Mouse (Mus musculus): ENCODE data around the gene Fbn1. TPM values are rescaled to one million over a fixed set of nuclear protein-coding genes. Genes with fewer than 3 reads are reported as not detected.

The Fbn1 gene
- polyA plus RNA-seq, 1 experiment from 2014 or later = 33.7 TPM

DNA sequence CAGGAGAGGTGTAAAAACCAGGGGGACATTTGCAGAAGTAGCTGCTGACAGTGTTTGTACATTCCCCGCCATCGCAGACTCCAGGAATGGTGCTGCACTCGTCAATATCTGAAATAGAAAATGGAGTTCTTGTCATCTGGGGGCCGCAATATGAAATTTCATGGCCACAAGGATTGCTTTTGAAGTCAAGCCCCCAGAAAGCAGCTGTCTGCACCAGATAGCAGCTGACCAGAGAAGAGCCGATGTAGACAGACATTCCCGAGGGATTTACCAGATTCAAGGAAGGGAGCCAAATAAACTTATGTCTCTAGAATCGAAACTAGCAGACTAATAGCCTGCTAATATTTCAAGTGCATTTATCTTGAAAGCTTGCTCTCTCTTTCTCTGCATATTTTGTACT lies 110.0 kb downstream of the Fbn1 start:
- Histone ChIP-seq H3K4me3 (replicated peaks; ENCODE audit: low read length) (no peak overlapping the region), H3K27ac (ENCODE audit: low read length) (no peak overlapping the region), H3K36me3 (ENCODE audit: control insufficient read depth, insufficient read depth, low read length) (no peaks in the 10 kb centered on the region), H3K9me3 (replicated peaks; ENCODE audit: control insufficient read depth, low read length) (no peaks in the 10 kb centered on the region), H3K4me1 (ENCODE audit: control insufficient read depth, insufficient read depth, low read length) (peaks cover 5% of the 10 kb centered on the region), H3K4me2 (ENCODE audit: low read depth, low read length) (no peak overlapping the region), H3K9ac (ENCODE audit: low read length) (no peak overlapping the region), H3K27me3 (ENCODE audit: control insufficient read depth, insufficient read depth, low read length) (no peaks in the 10 kb centered on the region)
- ATAC-seq (ENCODE audit: insufficient read depth, low FRiP score) = no peak
- 55% methylated on average over 7 of the region's 7 CpGs for WGBS

DNA sequence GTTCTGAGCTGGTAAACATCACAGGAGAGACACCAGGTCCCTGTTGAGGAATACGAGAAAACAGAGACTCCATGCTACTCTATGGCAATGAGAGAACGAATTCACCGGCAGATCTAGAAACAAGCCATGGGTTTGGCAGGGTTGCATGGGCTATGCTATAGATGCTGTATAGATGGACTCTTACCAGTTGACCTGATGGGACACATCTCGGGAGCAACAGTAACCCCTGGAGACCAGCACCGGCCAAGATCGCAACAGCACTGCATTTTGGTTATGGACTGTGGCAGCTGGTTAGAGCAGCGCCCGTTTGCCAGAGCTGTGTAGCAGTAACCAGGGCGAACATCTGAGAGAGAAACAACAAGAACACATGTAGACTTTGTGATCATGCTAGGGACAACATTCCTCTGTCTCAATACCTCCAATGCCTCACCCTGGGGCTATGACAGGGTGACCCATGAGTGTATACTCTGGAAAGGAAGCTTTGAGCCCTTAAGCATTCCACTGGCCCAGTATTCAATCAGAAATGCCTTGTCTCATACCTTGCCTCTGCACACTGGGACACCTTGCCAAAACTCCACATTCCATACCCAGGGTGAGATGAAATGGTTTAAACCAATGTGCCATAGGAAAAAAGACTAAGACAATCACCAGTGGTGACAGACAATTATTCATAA lies 113.2 kb downstream of the Fbn1 start:
- Histone ChIP-seq H3K9me3 (replicated peaks; ENCODE audit: control insufficient read depth, low read length) (no peaks in the 10 kb centered on the region), H3K4me3 (replicated peaks; ENCODE audit: low read length) (no peak overlapping the region), H3K9ac (ENCODE audit: low read length) (no peak overlapping the region), H3K27me3 (ENCODE audit: control insufficient read depth, insufficient read depth, low read length) (no peaks in the 10 kb centered on the region), H3K4me1 (ENCODE audit: control insufficient read depth, insufficient read depth, low read length) (peaks cover 5% of the 10 kb centered on the region), H3K36me3 (ENCODE audit: control insufficient read depth, insufficient read depth, low read length) (no peaks in the 10 kb centered on the region), H3K27ac (ENCODE audit: low read length) (no peak overlapping the region), H3K4me2 (ENCODE audit: low read depth, low read length) (no peak overlapping the region)
- ATAC-seq (ENCODE audit: insufficient read depth, low FRiP score) = no peak
- WGBS = 95% methylated on average over 9 of the region's 9 CpGs

- Histone ChIP-seq H3K4me1 (ENCODE audit: control insufficient read depth, insufficient read depth, low read length) (no peaks in the 10 kb centered on the region), H3K9ac (ENCODE audit: low read length) (no peak overlapping the region), H3K27me3 (ENCODE audit: control insufficient read depth, insufficient read depth, low read length) (no peaks in the 10 kb centered on the region), H3K27ac (ENCODE audit: low read length) (no peak overlapping the region), H3K36me3 (ENCODE audit: control insufficient read depth, insufficient read depth, low read length) (0 out of 2 replicates have a peak, but pooled peaks cover 3% of the 10 kb centered on the region), H3K9me3 (replicated peaks; ENCODE audit: control insufficient read depth, low read length) (no peaks in the 10 kb centered on the region), H3K4me2 (ENCODE audit: low read depth, low read length) (no peak overlapping the region), H3K4me3 (replicated peaks; ENCODE audit: low read length) (no peak overlapping the region)
- ATAC-seq (ENCODE audit: insufficient read depth, low FRiP score) = no peak
- WGBS = 65% methylated on average over 6 of the region's 6 CpGs
Observed at GRCm38 (mm10) chr2:125391582-125391981, 116.2 kb downstream of the Fbn1 start.

DNA sequence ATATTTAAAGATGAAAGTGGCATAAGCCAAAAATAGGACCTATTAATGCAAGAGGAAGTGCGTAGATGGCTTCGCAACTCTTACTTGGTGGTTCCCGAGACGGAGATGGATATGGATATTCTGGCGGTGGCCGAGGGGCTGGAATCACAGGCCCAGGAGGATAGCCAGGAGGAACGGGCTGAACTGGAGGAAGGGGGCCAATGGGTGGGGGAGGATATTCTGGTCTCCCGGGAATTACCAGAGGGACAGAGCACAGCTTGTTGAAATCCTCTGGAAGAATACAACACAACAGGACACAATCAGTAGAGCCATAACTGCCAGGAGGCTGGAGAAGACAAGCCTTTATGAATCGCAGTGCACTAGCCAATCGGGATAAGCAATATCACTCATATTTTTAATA lies 118.0 kb downstream of the Fbn1 start:
- no peaks in the 10 kb centered on the region for H3K9me3 ChIP-seq (replicated peaks; ENCODE audit: control insufficient read depth, low read length)
- H3K4me1 ChIP-seq (ENCODE audit: control insufficient read depth, insufficient read depth, low read length) = no peaks in the 10 kb centered on the region
- ATAC-seq (ENCODE audit: insufficient read depth, low FRiP score) = no peak
- WGBS = 88% methylated on average over 10 of the region's 10 CpGs
- H3K4me3 ChIP-seq (replicated peaks; ENCODE audit: low read length) = no peak overlapping the region
- H3K27ac ChIP-seq (ENCODE audit: low read length) = no peak overlapping the region
- H3K36me3 ChIP-seq (ENCODE audit: control insufficient read depth, insufficient read depth, low read length) = 0 out of 2 replicates have a peak, but pooled peaks cover 3% of the 10 kb centered on the region
- no peak overlapping the region for H3K4me2 ChIP-seq (ENCODE audit: low read depth, low read length)
- H3K9ac ChIP-seq (ENCODE audit: low read length) = no peak overlapping the region
- no peaks in the 10 kb centered on the region for H3K27me3 ChIP-seq (ENCODE audit: control insufficient read depth, insufficient read depth, low read length)

DNA sequence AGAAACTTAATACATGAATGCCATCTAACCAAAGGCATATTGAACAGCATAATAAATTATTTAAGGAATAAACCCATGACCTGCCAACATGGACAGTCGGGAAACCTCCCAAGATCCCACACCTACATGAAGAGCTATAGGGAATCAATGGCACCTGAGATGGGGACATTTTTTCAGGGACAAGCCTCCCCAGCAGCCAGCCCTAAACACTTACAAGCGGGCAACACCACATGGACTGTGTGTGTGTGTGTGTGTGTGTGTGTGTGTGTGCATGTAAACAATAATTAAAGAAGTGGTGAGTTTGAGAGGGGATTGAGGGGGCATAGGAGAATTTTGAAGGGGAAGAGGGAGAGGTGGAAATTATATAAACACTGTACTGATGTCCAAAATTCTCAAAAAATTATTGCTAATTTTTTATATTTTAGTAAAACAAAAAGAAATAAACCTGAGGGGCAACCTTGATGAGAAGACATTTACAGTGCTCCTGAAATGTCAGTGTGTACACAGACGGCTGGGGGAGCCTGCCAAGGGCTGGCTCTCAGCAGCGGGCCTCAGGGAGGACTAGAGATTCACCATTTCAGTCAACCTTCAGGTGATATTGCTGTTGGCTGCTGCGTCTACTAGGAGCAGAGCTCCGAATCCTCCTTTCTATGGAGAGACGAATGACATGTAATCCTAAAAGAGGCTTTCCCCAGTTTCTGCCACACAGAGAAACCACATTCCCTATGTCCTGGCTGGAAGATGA lies 121.4 kb downstream of the Fbn1 start:
- Histone ChIP-seq H3K9me3 (replicated peaks; ENCODE audit: control insufficient read depth, low read length) (no peaks in the 10 kb centered on the region), H3K4me2 (ENCODE audit: low read depth, low read length) (no peak overlapping the region), H3K4me1 (ENCODE audit: control insufficient read depth, insufficient read depth, low read length) (no peaks in the 10 kb centered on the region), H3K36me3 (ENCODE audit: control insufficient read depth, insufficient read depth, low read length) (0 out of 2 replicates have a peak, but pooled peaks cover 3% of the 10 kb centered on the region), H3K4me3 (replicated peaks; ENCODE audit: low read length) (no peak overlapping the region), H3K27me3 (ENCODE audit: control insufficient read depth, insufficient read depth, low read length) (no peaks in the 10 kb centered on the region), H3K9ac (ENCODE audit: low read length) (no peak overlapping the region), H3K27ac (ENCODE audit: low read length) (no peak overlapping the region)
- WGBS = 80% methylated on average over 7 of the region's 7 CpGs
- ATAC-seq (ENCODE audit: insufficient read depth, low FRiP score) = no peak

GRCm38 (mm10) chr2:125384941-125385340 lies 122.9 kb downstream of the Fbn1 start:
- Histone ChIP-seq H3K4me3 (replicated peaks; ENCODE audit: low read length) (no peak overlapping the region), H3K9ac (ENCODE audit: low read length) (no peak overlapping the region), H3K4me1 (ENCODE audit: control insufficient read depth, insufficient read depth, low read length) (0 out of 2 replicates have a peak, but pooled peaks cover 7% of the 10 kb centered on the region), H3K36me3 (ENCODE audit: control insufficient read depth, insufficient read depth, low read length) (0 out of 2 replicates have a peak, but pooled peaks cover 3% of the 10 kb centered on the region), H3K27ac (ENCODE audit: low read length) (no peak overlapping the region), H3K9me3 (replicated peaks; ENCODE audit: control insufficient read depth, low read length) (no peaks in the 10 kb centered on the region), H3K4me2 (ENCODE audit: low read depth, low read length) (no peak overlapping the region), H3K27me3 (ENCODE audit: control insufficient read depth, insufficient read depth, low read length) (no peaks in the 10 kb centered on the region)
- WGBS = 72% methylated on average over 4 of the region's 4 CpGs
- no peak for ATAC-seq (ENCODE audit: insufficient read depth, low FRiP score)

- H3K36me3 ChIP-seq (ENCODE audit: control insufficient read depth, insufficient read depth, low read length) = 0 out of 2 replicates have a peak, but pooled peaks cover 3% of the 10 kb centered on the region
- ATAC-seq (ENCODE audit: insufficient read depth, low FRiP score) = no peak
- H3K27ac ChIP-seq (ENCODE audit: low read length) = no peak overlapping the region
- 81% methylated on average over 6 of the region's 6 CpGs for WGBS
- H3K9me3 ChIP-seq (replicated peaks; ENCODE audit: control insufficient read depth, low read length) = no peaks in the 10 kb centered on the region
- H3K4me1 ChIP-seq (ENCODE audit: control insufficient read depth, insufficient read depth, low read length) = 0 out of 2 replicates have a peak, but pooled peaks cover 7% of the 10 kb centered on the region
- H3K9ac ChIP-seq (ENCODE audit: low read length) = no peak overlapping the region
- H3K4me2 ChIP-seq (ENCODE audit: low read depth, low read length) = no peak overlapping the region
- H3K27me3 ChIP-seq (ENCODE audit: control insufficient read depth, insufficient read depth, low read length) = no peaks in the 10 kb centered on the region
- H3K4me3 ChIP-seq (replicated peaks; ENCODE audit: low read length) = no peak overlapping the region
Observed at GRCm38 (mm10) chr2:125384415-125384814, 123.4 kb downstream of the Fbn1 start.

DNA sequence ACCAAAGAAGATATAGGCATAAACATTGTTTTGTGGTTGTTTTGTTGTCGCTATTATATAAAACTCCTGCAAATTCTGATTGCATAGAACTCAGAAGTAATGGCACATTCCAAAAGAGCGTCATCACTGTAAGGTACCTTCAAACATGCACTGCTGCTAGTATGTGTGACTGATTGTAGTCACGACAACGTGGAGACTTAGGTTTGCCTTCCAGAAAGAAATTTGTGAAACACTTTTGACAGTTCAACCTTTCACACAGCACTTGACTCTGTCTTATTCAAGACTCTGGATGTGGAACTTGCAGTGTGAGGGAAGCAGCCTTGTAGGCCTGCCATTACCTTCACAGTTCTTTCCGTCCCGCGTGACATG lies 124.5 kb downstream of the Fbn1 start:
- H3K4me3 ChIP-seq (replicated peaks; ENCODE audit: low read length) = no peak overlapping the region
- 84% methylated on average over 7 of the region's 7 CpGs for WGBS
- no peak overlapping the region for H3K27ac ChIP-seq (ENCODE audit: low read length)

GRCm38 (mm10) chr2:125382613-125383272 lies 125.0 kb downstream of the Fbn1 start:
- no peaks in the 10 kb centered on the region for H3K36me3 ChIP-seq (ENCODE audit: control insufficient read depth, insufficient read depth, low read length)
- no peaks in the 10 kb centered on the region for H3K9me3 ChIP-seq (replicated peaks; ENCODE audit: control insufficient read depth, low read length)
- H3K4me1 ChIP-seq (ENCODE audit: control insufficient read depth, insufficient read depth, low read length) = 0 out of 2 replicates have a peak, but pooled peaks cover 7% of the 10 kb centered on the region
- no peak overlapping the region for H3K9ac ChIP-seq (ENCODE audit: low read length)
- no peaks in the 10 kb centered on the region for H3K27me3 ChIP-seq (ENCODE audit: control insufficient read depth, insufficient read depth, low read length)
- no peak overlapping the region for H3K4me3 ChIP-seq (replicated peaks; ENCODE audit: low read length)
- WGBS = 65% methylated on average over 7 of the region's 7 CpGs
- no peak for ATAC-seq (ENCODE audit: insufficient read depth, low FRiP score)
- no peak overlapping the region for H3K4me2 ChIP-seq (ENCODE audit: low read depth, low read length)
- no peak overlapping the region for H3K27ac ChIP-seq (ENCODE audit: low read length)

More for the DNA sequence above, 124.5 kb downstream of the Fbn1 start:
- Histone ChIP-seq H3K4me1 (ENCODE audit: control insufficient read depth, insufficient read depth, low read length) (0 out of 2 replicates have a peak, but pooled peaks cover 7% of the 10 kb centered on the region), H3K36me3 (ENCODE audit: control insufficient read depth, insufficient read depth, low read length) (no peaks in the 10 kb centered on the region), H3K27me3 (ENCODE audit: control insufficient read depth, insufficient read depth, low read length) (no peaks in the 10 kb centered on the region), H3K9ac (ENCODE audit: low read length) (no peak overlapping the region), H3K9me3 (replicated peaks; ENCODE audit: control insufficient read depth, low read length) (no peaks in the 10 kb centered on the region), H3K4me2 (ENCODE audit: low read depth, low read length) (no peak overlapping the region)
- no peak for ATAC-seq (ENCODE audit: insufficient read depth, low FRiP score)
